Mouse (Mus musculus) liver, embryonic 16.5 days (tissue): ENCODE data around the gene Gucy2g. TPM values are rescaled to one million over a fixed set of nuclear protein-coding genes. Genes with fewer than 3 reads are reported as not detected.
A peak's percentile ranks its signal among the peaks of the same experiment; 100 is the strongest.

ENCODE experiments used
- ATAC-seq: fragments of 200-750 bp; cut with Nextera tagmentation; 2 replicates; pipeline ENCODE4 v1.8.0; 2017; ENCODE audit warnings: low read depth, mild to moderate bottlenecking, moderate number of reproducible peaks, moderate library complexity
- H3K27ac ChIP-seq: fragments of 300-500 bp; sonication (generic); 2 replicates; pipeline ENCODE4 v1.5.1; 2014; ENCODE audit warnings: mild to moderate bottlenecking, low read length
- H3K27me3 ChIP-seq: fragments of 300-500 bp; sonication (generic); 2 replicates; pipeline ENCODE4 v1.6.1; 2014; ENCODE audit warnings: low read depth, low read length, mixed read lengths; ENCODE audit not compliant: control insufficient read depth, insufficient read depth
- H3K36me3 ChIP-seq: fragments of 300-500 bp; sonication (generic); 2 replicates; pipeline ENCODE4 v1.6.1; 2014; ENCODE audit warnings: mild to moderate bottlenecking; ENCODE audit not compliant: control insufficient read depth, insufficient read depth
- H3K4me1 ChIP-seq: fragments of 300-500 bp; sonication (generic); 2 replicates; pipeline ENCODE4 v1.6.1; 2014; ENCODE audit warnings: low read depth, low read length, mixed read lengths; ENCODE audit not compliant: control insufficient read depth
- H3K4me2 ChIP-seq: fragments of 300-500 bp; sonication (generic); 2 replicates; pipeline ENCODE4 v1.6.1; 2014; ENCODE audit warnings: low read depth, low read length, mixed read lengths
- H3K4me3 ChIP-seq: fragments of 300-500 bp; sonication (generic); 2 replicates; pipeline ENCODE4 v1.5.1; 2014; ENCODE audit warnings: low read depth, mild to moderate bottlenecking, low read length
- H3K9ac ChIP-seq: fragments of 300-500 bp; sonication (generic); 2 replicates; pipeline ENCODE4 v1.6.1; 2014; ENCODE audit warnings: low read depth, low read length
- H3K9me3 ChIP-seq: fragments of 300-500 bp; sonication (generic); replicated peaks from 2 replicates; pipeline ENCODE4 v1.6.1; 2016; ENCODE audit warnings: low read length; ENCODE audit not compliant: control insufficient read depth
- WGBS: fragments of 180-500 bp; shearing (Covaris S2); extraction: QIAGEN DNeasy Blood & Tissue Kit; methylation state at CpG from one replicate; pipeline ENCODE4 v1.1.7; 2014; ENCODE audit not compliant: insufficient replicate concordance; 5-methylcytosine and 5-hydroxymethylcytosine counted together
- polyA plus RNA-seq: library from polyadenylated mRNA; unstranded; fragments of >200 nt; fragmentation: Nextera tagmentation; extraction: Ambion mirVana; gene quantifications from 2 replicates; pipeline ENCODE4 v1.2.1, GENCODE M21; 2015

Gucy2g gene
- polyA plus RNA-seq, 1 experiment from 2014 or later = 0.02 TPM

GRCm38 (mm10) chr19:55218741-55219221 lies 22.3 kb downstream of the Gucy2g start:
- Histone ChIP-seq H3K9ac (peak overlapping the region; percentile 63), H3K4me2 (peak overlapping the region; percentile 97), H3K27ac (peak overlapping the region; percentile 98), H3K36me3 (no peaks in the 10 kb centered on the region), H3K4me1 (peaks cover 22% of the 10 kb centered on the region), H3K9me3 (no peaks in the 10 kb centered on the region), H3K4me3 (peak overlapping the region; percentile 63), H3K27me3 (no peaks in the 10 kb centered on the region; the same call in 1 of the 2 replicates)
- ATAC-seq = peak; percentile 97
- 9% methylated on average over 12 of the region's 12 CpGs for WGBS

GRCm38 (mm10) chr19:55218192-55218739 lies 22.8 kb downstream of the Gucy2g start:
- Histone ChIP-seq H3K4me2 (peak overlapping the region; percentile 97), H3K27ac (peak overlapping the region; percentile 98), H3K4me3 (peak overlapping the region; percentile 63), H3K9me3 (no peaks in the 10 kb centered on the region), H3K36me3 (no peaks in the 10 kb centered on the region), H3K9ac (peak overlapping the region; percentile 63), H3K27me3 (no peaks in the 10 kb centered on the region), H3K4me1 (peaks cover 22% of the 10 kb centered on the region)
- 3% methylated on average over 20 of the region's 20 CpGs for WGBS
- ATAC-seq = peak; percentile 58

- H3K9me3 ChIP-seq = no peaks in the 10 kb centered on the region
- no peaks in the 10 kb centered on the region for H3K36me3 ChIP-seq
- H3K27me3 ChIP-seq = no peaks in the 10 kb centered on the region
- H3K9ac ChIP-seq = no peak overlapping the region
- H3K4me1 ChIP-seq = peaks cover 22% of the 10 kb centered on the region
- H3K27ac ChIP-seq = 0 out of 2 replicates have a peak overlapping the region, but pooled peaks have one; percentile 17
- H3K4me2 ChIP-seq = peak overlapping the region; percentile 97; the same call in 1 of the 2 replicates
- no peak for ATAC-seq
- WGBS = 80% methylated on average over 9 of the region's 9 CpGs
- no peak overlapping the region for H3K4me3 ChIP-seq
Measured at GRCm38 (mm10) chr19:55217365-55217764, 23.7 kb downstream of the Gucy2g start.

- H3K9ac ChIP-seq = no peak overlapping the region
- 72% methylated on average over 4 of the region's 4 CpGs for WGBS
- H3K27me3 ChIP-seq = no peaks in the 10 kb centered on the region
- H3K9me3 ChIP-seq = no peaks in the 10 kb centered on the region
- ATAC-seq = no peak
- H3K4me2 ChIP-seq = no peak overlapping the region
- H3K27ac ChIP-seq = 0 out of 2 replicates have a peak overlapping the region, but pooled peaks have one; percentile 17
- peaks cover 22% of the 10 kb centered on the region for H3K4me1 ChIP-seq
- H3K36me3 ChIP-seq = no peaks in the 10 kb centered on the region
- no peak overlapping the region for H3K4me3 ChIP-seq
Measured at GRCm38 (mm10) chr19:55216876-55217275, 24.2 kb downstream of the Gucy2g start.

GRCm38 (mm10) chr19:55213617-55214340 lies 27.3 kb downstream of the Gucy2g start:
- Histone ChIP-seq H3K4me1 (peaks cover 14% of the 10 kb centered on the region), H3K9ac (no peak overlapping the region), H3K36me3 (no peaks in the 10 kb centered on the region), H3K27me3 (no peaks in the 10 kb centered on the region), H3K4me3 (no peak overlapping the region), H3K4me2 (no peak overlapping the region), H3K9me3 (no peaks in the 10 kb centered on the region), H3K27ac (no peak overlapping the region)
- WGBS = 75% methylated on average over 12 of the region's 12 CpGs
- ATAC-seq = no peak

- Histone ChIP-seq H3K36me3 (no peaks in the 10 kb centered on the region), H3K4me3 (no peak overlapping the region), H3K27me3 (no peaks in the 10 kb centered on the region), H3K4me2 (no peak overlapping the region), H3K9ac (no peak overlapping the region), H3K9me3 (no peaks in the 10 kb centered on the region), H3K4me1 (peaks cover 9% of the 10 kb centered on the region), H3K27ac (no peak overlapping the region)
- 70% methylated on average over 1 of the region's 1 CpGs for WGBS
- no peak for ATAC-seq
Measured at GRCm38 (mm10) chr19:55211698-55212097, 29.3 kb downstream of the Gucy2g start.

GRCm38 (mm10) chr19:55209084-55209483 lies 32.0 kb downstream of the Gucy2g start:
- Histone ChIP-seq H3K4me3 (no peak overlapping the region), H3K27me3 (no peaks in the 10 kb centered on the region), H3K4me1 (peaks cover 9% of the 10 kb centered on the region), H3K9ac (no peak overlapping the region), H3K36me3 (no peaks in the 10 kb centered on the region), H3K4me2 (no peak overlapping the region), H3K27ac (no peak overlapping the region), H3K9me3 (no peaks in the 10 kb centered on the region)
- no peak for ATAC-seq
- 69% methylated on average over 3 of the region's 3 CpGs for WGBS

GRCm38 (mm10) chr19:55208654-55209053 lies 32.4 kb downstream of the Gucy2g start:
- Histone ChIP-seq H3K36me3 (no peaks in the 10 kb centered on the region), H3K27me3 (no peaks in the 10 kb centered on the region), H3K9me3 (no peaks in the 10 kb centered on the region), H3K27ac (no peak overlapping the region), H3K4me2 (no peak overlapping the region), H3K9ac (no peak overlapping the region), H3K4me3 (no peak overlapping the region), H3K4me1 (peaks cover 9% of the 10 kb centered on the region)
- 56% methylated on average over 4 of the region's 4 CpGs for WGBS
- ATAC-seq = no peak
